Mouse (Mus musculus): ENCODE results near the gene Armh3. TPM values are rescaled to one million over a fixed set of nuclear protein-coding genes. Genes with fewer than 3 reads are reported as not detected.

Armh3 gene
- total and polyA plus RNA-seq, 3 experiments = 13.9 to 14.6 (median 14.2) TPM

DNA sequence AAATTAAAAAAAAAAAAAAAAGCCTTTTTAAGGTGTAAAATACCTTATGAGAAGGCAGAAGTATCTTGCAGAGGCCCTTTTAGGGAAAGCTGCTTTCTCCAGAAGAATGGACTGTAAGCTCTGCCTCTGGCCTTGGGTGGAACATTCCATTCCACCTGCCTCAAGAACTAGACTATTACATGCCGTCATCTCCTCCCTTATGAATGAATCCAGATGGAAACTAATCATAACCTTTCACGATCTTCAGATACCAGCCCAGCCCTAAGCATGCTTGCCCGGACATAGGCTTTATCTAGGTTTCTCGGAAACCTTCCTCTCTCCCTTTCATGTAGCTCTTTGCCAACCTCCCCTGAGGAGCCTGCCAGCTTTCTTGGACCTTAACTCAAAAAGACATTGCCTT, 210.0 kb downstream of the Armh3 start:
- no peak overlapping the region for H3K9ac ChIP-seq (ENCODE audit: low read depth, low read length)
- H3K79me2 ChIP-seq (replicated peaks; ENCODE audit: control insufficient read depth, insufficient read depth, low read length) = no peaks in the 10 kb centered on the region
- intact Hi-C loops (cut with DNase I) = no loop called here
- H3K36me3 ChIP-seq (ENCODE audit: control insufficient read depth, insufficient read depth, low read length) = no peaks in the 10 kb centered on the region
- no peak for TF ChIP-seq EP300 (IDR thresholded peaks at IDR 0.05; ENCODE audit: insufficient read depth, low read depth, low read length)
- TF ChIP-seq POLR2A (IDR thresholded peaks at IDR 0.05; ENCODE audit: insufficient read depth, low read depth, low read length) = no peak
- TF ChIP-seq CTCF (IDR thresholded peaks at IDR 0.05) = no peak
- no peak overlapping the region for H3K4me3 ChIP-seq
- no peak overlapping the region for H3K27ac ChIP-seq
- DNase-seq = no peak
- 58% methylated on average over 4 of the region's 4 CpGs for WGBS
- H3K4me1 ChIP-seq (ENCODE audit: control insufficient read depth, insufficient read depth, low read length) = peaks cover 2% of the 10 kb centered on the region
- H3K27me3 ChIP-seq (ENCODE audit: control insufficient read depth, insufficient read depth, low read length) = no peaks in the 10 kb centered on the region

DNA sequence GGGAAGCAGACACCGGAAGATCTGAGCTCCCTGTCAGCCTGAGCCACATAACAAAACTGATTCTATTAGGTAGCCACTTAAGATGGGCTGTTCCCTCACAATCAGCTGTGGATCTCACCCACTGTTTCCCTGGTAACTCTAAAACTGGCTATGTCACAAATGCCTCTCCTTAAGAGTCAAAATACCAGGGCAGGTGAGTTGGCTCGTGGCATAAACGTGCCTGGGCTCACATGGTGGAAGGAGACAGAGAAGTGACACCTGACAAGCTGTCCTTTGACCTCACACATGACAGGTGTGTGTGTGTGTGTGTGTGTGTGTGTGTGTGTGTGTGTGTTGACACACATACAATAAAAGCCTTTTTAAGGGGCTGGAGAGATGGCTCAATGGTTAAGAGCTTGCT, 210.8 kb downstream of the Armh3 start:
- intact Hi-C loops (cut with DNase I) = no loop called here
- Histone ChIP-seq H3K27ac (no peak overlapping the region), H3K9ac (ENCODE audit: low read depth, low read length) (no peak overlapping the region), H3K4me3 (no peak overlapping the region), H3K79me2 (replicated peaks; ENCODE audit: control insufficient read depth, insufficient read depth, low read length) (peaks cover 5% of the 10 kb centered on the region), H3K27me3 (ENCODE audit: control insufficient read depth, insufficient read depth, low read length) (no peaks in the 10 kb centered on the region), H3K4me1 (ENCODE audit: control insufficient read depth, insufficient read depth, low read length) (peaks cover 2% of the 10 kb centered on the region), H3K36me3 (ENCODE audit: control insufficient read depth, insufficient read depth, low read length) (no peaks in the 10 kb centered on the region)
- 74% methylated on average over 3 of the region's 3 CpGs for WGBS
- DNase-seq = no peak
- TF ChIP-seq CTCF (IDR thresholded peaks at IDR 0.05) (no peak), EP300 (IDR thresholded peaks at IDR 0.05; ENCODE audit: insufficient read depth, low read depth, low read length) (no peak), POLR2A (IDR thresholded peaks at IDR 0.05; ENCODE audit: insufficient read depth, low read depth, low read length) (no peak)

DNA sequence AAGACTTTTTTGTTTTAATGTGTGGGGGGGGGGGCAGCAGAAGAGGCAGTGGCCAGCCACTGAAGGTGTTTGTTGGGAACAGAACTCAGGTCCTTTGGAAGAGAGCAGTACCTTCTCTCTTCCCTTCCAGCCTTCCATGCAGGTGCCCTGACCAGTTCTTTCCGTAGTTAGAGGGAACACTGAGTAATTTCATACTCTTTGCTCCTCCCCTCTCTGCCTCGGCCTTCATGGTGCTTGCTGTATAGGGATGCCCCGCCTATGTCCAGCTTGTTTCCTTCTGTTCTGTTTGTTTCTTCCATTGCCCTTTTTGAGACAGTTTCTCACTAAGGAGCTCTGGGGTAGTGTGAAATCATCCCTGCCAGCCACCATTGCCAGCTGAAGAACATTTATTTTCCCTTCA, 212.8 kb downstream of the Armh3 start:
- Histone ChIP-seq H3K9ac (ENCODE audit: low read depth, low read length) (no peak overlapping the region), H3K4me1 (ENCODE audit: control insufficient read depth, insufficient read depth, low read length) (peaks cover 7% of the 10 kb centered on the region), H3K79me2 (replicated peaks; ENCODE audit: control insufficient read depth, insufficient read depth, low read length) (peaks cover 6% of the 10 kb centered on the region), H3K27me3 (ENCODE audit: control insufficient read depth, insufficient read depth, low read length) (no peaks in the 10 kb centered on the region), H3K4me3 (no peak overlapping the region), H3K27ac (no peak overlapping the region), H3K36me3 (ENCODE audit: control insufficient read depth, insufficient read depth, low read length) (peaks cover 11% of the 10 kb centered on the region; the same call in 1 of the 2 replicates)
- TF ChIP-seq POLR2A (IDR thresholded peaks at IDR 0.05; ENCODE audit: insufficient read depth, low read depth, low read length) (no peak), EP300 (IDR thresholded peaks at IDR 0.05; ENCODE audit: insufficient read depth, low read depth, low read length) (no peak), CTCF (IDR thresholded peaks at IDR 0.05) (no peak)
- intact Hi-C loops (cut with DNase I) = no loop called here
- no peak for DNase-seq
- 74% methylated on average over 3 of the region's 3 CpGs for WGBS

DNA sequence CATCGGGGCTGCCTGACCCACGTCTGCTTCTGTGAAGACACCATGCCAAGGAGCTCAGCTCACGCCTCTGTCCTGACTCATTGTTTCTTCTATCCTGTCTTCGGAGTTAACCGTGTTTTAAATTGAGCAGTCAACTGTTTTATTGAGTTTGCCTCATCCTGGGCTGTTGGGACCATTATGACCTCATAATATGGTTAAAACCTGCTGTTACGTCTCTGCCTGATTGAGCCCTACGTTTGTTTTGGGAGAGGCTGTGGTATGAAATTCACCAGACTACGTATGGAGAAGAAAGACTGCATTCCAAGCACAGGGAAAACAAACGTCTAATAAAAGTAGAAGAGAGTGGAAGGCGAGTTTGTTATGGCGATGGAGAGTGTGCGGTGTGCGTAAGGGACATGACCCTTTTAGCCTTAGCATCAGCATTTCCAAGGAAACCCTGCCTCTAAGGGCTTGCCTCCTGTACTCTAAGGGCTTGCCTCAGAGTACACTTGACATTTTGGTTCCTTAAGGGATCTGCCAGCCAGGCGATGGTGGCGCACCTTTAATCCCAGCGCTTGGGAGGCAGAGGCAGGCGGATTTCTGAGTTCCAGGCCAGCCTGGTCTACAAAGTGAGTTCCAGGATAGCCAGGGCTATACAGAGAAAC, 214.2 kb downstream of the Armh3 start:
- no peak for DNase-seq
- intact Hi-C loops (cut with DNase I) = loop anchor here (2.0 kb wide), 1 partner anchor 35 kb away; the partner anchor contains the start of gene Npm3
- Histone ChIP-seq H3K27me3 (ENCODE audit: control insufficient read depth, insufficient read depth, low read length) (no peaks in the 10 kb centered on the region), H3K4me3 (peak overlapping the region; percentile 59), H3K79me2 (replicated peaks; ENCODE audit: control insufficient read depth, insufficient read depth, low read length) (peaks cover 7% of the 10 kb centered on the region), H3K9ac (ENCODE audit: low read depth, low read length) (peak overlapping the region; percentile 58), H3K27ac (peak overlapping the region; percentile 89), H3K4me1 (ENCODE audit: control insufficient read depth, insufficient read depth, low read length) (peaks cover 13% of the 10 kb centered on the region), H3K36me3 (ENCODE audit: control insufficient read depth, insufficient read depth, low read length) (peaks cover 21% of the 10 kb centered on the region)
- TF ChIP-seq CTCF (IDR thresholded peaks at IDR 0.05) (no peak), POLR2A (IDR thresholded peaks at IDR 0.05; ENCODE audit: insufficient read depth, low read depth, low read length) (no peak; the same call in 1 of the 2 replicates), EP300 (IDR thresholded peaks at IDR 0.05; ENCODE audit: insufficient read depth, low read depth, low read length) (no peak)
- 29% methylated on average over 17 of the region's 17 CpGs for WGBS

DNA sequence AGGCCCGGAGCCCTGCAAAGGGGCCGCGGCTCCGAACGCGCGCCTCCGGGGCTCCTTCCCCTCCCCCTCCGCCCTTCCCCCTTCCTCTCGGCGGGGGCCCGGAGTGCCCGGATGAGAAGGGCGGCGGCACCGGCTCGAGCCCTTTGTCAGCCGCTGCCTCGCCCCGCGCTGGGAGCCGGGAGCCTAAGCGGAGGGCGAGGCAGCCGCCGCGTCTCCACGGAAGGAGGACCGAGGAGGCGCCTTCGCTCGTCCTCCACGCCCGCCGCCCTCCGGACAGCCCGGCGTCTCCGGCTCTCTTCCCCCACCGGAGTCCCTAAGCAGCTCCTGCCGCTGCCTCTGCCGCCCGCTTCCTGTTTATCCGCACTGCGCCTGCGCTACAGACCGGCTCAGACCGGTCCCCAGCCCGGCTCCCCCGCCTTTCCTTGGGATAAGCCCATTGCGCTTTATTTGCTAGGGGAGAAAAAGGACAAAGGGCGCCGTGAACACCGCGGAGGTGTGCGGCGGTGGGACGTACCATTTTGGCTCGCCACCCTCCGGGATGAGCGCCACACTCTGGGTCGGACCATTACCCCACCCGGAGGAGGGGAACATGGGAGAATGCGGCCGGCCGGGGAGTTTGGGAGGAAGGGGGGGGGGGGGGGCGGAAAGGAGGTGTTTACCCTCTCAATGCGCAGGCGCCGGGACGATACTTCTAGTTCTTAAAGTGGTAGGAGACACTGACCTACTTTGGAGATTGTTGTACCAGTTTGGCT, 214.9 kb downstream of the Armh3 start, which contains the start of gene Mgea5:
Gene Mgea5 (minus strand): TSS at position 657 of the 752 bp plus-strand sequence.
- TF ChIP-seq POLR2A (IDR thresholded peaks at IDR 0.05; ENCODE audit: insufficient read depth, low read depth, low read length) = peak; percentile 90
- no peak for TF ChIP-seq CTCF (IDR thresholded peaks at IDR 0.05)
- peak; percentile 54 for TF ChIP-seq EP300 (IDR thresholded peaks at IDR 0.05; ENCODE audit: insufficient read depth, low read depth, low read length)
- Histone ChIP-seq H3K4me3 (peak within 1 kb of the TSS; percentile 92), H3K79me2 (replicated peaks; ENCODE audit: control insufficient read depth, insufficient read depth, low read length) (peaks cover 7% of the 10 kb centered on the region), H3K9ac (ENCODE audit: low read depth, low read length) (peak within 1 kb of the TSS; percentile 92), H3K36me3 (ENCODE audit: control insufficient read depth, insufficient read depth, low read length) (peaks cover 22% of the 10 kb centered on the region), H3K27ac (peak within 1 kb of the TSS; percentile 100), H3K4me1 (ENCODE audit: control insufficient read depth, insufficient read depth, low read length) (peaks cover 13% of the 10 kb centered on the region), H3K27me3 (ENCODE audit: control insufficient read depth, insufficient read depth, low read length) (no peaks in the 10 kb centered on the region)
- intact Hi-C loops (cut with DNase I) = loop anchor here (2.0 kb wide), 1 partner anchor 35 kb away; the partner anchor contains the start of gene Npm3
- under 1% methylated on average over 64 of the region's 71 CpGs for WGBS
- DNase-seq = peak; percentile 97 to 99
